Mouse (Mus musculus): Measurements from ENCODE around the gene Rps8. TPM values are rescaled to one million over a fixed set of nuclear protein-coding genes. Genes with fewer than 3 reads are reported as not detected.
A peak's percentile ranks its signal among the peaks of the same experiment; 100 is the strongest.

Rps8 gene
- total RNA-seq, 2 experiments from 2014 or later: 527 to 622 TPM

DNA sequence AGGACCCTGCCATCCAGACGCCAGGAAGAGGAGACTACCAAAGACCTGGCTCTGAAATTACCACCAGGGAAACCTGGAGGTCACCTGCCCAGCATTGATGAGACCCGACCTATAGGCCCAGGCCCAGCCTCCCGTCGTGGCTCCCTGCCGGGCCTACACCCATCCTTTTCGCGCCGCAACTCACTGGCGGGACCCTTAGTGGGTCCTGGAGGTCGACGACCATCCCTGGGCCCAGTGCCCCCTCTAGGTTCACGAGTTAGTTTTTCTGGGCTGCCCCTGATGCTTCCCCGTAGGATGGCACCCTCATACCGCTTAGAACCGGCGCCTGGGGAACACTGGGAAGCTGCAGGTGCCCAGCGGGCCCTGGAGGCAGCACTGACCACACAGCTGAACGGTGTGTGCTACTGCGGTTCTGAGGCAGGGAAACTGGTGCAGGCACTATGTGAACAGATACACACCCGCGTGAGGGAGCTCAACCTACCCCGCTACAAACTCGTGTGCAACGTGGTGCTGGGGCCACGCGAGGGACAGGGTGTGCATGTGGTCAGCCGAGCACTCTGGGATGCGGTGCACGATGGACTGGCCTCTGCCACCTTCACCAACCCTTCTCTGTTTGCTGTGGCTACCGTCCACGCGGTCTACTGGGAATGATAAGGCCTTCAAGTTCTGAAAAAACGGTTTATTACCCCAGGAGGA is 27.9 kb downstream of the Rps8 start:
- intact Hi-C loops (cut with DNase I): no loop called here
- Histone ChIP-seq H3K4me3 (no peak overlapping the region), H3K27ac (peak overlapping the region; percentile 92; the same call in 1 of the 2 replicates)
- no peak for TF ChIP-seq CTCF (IDR thresholded peaks at IDR 0.05)
- no peak for DNase-seq

DNA sequence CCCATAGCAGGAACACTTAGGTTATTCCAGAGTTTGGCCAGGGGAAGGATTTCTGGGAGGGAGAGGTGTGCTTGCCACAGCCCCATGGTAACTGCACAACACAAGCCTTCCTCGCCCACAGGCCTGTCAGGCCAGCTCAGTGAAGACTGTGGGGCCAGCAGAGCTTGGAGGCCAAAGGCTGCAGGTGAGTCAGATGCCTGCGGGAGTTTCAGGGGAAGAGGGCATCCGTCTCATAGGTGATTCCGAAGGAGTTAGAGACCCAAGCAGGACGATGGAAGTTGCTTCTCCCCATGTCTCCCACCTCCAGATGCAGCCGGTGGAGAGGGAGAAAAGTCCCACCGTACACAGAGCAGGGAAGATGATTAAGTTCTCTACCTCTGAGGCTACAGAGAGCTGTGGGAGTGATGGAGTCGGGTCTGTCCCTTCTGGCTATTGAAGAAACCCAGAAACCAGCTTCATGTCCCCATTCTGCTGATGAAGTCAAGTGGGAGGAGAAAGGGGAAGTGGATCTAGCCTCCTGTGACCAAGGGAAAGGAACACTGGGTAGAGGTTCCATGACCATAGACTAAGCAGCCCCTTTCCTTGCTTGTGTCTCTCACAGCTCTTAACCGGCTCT is 29.3 kb downstream of the Rps8 start, which contains the start of gene Tctex1d4:
TSS of gene Tctex1d4 (plus strand) at position 120 of the 616 bp plus-strand sequence.
- DNase-seq: no peak
- intact Hi-C loops (cut with DNase I): no loop called here
- peak within 1 kb of the TSS; percentile 92 for H3K27ac ChIP-seq
- peak within 1 kb of the TSS; percentile 54 for H3K4me3 ChIP-seq
- no peak for TF ChIP-seq CTCF (IDR thresholded peaks at IDR 0.05)

DNA sequence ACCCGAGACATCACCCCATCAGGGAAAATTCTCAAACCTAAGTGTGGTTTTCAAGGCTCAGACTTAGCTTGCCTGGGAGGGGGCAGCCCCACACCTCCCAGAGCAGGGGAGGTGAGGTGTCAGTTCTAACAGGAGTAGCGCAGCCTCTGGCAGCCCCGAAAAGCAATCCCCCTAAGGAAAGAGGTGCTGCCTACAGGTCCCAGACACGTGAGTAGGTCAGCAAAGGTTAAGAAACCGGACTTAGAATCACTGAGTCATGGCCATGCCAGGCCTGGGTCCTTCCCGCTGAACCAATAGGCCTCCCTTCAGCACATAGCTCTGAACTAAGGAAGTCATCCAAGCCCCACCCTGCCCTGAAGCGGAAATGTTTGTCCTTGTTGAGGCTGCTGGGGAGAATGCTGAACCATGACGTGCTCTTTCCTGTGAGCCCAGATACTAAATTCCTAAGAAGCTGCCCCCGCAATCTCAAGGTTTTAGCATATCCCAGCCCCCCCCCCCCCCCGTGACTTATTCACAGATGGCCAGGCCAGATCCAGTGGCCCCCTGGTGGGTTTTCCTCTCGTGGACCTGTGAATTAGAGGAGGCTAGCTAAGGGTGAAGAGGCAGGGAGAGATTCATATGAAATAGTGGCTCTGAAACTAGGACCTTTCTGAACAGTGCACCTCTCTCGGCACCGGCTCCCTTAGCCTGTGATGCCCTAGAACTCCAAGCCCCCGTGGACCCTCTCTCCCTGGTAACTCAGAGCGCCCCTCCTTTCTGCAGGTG is 30.0 kb downstream of the Rps8 start:
- H3K27ac ChIP-seq: peak overlapping the region; percentile 92
- peak; percentile 86 for DNase-seq
- intact Hi-C loops (cut with DNase I): no loop called here
- no peak for TF ChIP-seq CTCF (IDR thresholded peaks at IDR 0.05)
- H3K4me3 ChIP-seq: peak overlapping the region; percentile 54

DNA sequence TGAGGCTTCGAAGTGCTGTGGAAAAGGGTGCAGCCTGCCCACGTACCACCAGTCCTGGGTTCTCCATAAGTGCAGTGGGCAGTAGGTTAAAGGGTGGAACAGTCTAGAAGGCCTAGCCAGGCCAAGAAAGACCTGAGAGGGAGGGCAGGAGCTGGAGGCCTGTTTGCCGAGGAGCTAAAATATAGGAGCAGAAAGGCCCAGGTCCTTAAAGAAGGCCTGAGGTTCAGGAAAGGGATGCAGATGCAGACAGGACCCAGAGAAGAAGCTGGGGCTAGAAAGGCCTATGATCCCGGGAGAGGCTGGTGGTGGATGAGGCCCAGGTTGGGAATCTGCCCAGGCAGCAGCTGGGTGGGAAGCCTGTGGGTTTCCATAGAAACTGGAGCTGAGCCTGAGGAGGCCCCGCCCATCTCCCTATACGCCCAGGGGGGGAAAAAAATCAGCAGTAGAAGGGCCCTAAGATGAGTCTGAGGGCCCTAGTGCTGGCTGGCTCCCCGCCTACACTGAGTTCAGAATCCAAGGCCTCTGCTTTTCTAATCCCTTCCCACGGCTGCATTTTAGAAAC is 30.6 kb downstream of the Rps8 start, which contains the start of gene Btbd19:
TSS of gene Btbd19 (minus strand) at position 378 of the 562 bp plus-strand sequence.
- intact Hi-C loops (cut with DNase I): no loop called here
- Histone ChIP-seq H3K27ac (peak within 1 kb of the TSS; percentile 92), H3K4me3 (peak within 1 kb of the TSS; percentile 54)
- no peak for TF ChIP-seq CTCF (IDR thresholded peaks at IDR 0.05)
- DNase-seq: peak; percentile 83

DNA sequence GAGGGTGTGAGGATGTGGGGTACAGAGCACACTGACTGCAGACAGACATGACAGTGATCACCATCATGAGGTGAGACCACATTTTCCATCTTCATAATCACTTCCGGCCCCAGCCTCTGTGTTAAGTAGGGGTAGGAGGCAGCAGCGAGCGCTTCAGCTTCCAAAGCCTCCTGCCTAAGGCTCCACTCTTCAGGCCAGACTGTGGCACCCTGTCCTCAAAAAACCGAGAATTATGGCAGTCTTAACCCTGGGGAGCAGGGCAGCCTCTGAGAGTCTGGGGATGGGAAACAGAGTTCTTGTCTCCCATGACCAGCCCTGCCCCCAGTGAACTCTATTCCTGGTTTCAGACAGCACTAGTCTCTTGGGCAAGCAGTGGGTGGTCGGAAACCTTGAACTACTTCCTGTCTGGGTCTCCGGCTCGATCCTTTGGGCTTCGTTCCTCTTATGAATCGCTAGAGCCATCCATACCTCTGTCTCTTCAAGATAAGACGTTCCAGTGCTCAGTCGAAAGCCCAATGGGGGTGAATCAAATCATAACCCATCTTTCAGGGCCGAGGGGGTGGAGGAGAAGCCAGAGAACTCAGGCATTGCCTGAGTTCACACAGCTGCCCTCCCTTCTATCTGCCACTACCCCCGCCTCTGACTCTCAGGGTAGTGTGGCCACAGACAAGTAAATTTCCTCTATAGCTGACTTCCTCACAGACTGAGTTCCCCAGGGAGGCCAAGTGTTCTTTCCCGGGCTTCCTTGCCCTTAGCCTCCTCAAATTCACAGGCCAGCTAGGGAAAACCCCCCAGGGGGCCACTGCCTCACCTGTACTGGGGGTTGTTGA is 31.3 kb downstream of the Rps8 start:
- intact Hi-C loops (cut with DNase I): loop anchor here (5.0 kb wide), 2 partner anchors 107 to 122 kb away; partner anchors contain the start of gene Eif2b3
- DNase-seq: peak; percentile 57
- Histone ChIP-seq H3K27ac (peak overlapping the region; percentile 92), H3K4me3 (peak overlapping the region; percentile 54)
- TF ChIP-seq CTCF (IDR thresholded peaks at IDR 0.05): no peak

DNA sequence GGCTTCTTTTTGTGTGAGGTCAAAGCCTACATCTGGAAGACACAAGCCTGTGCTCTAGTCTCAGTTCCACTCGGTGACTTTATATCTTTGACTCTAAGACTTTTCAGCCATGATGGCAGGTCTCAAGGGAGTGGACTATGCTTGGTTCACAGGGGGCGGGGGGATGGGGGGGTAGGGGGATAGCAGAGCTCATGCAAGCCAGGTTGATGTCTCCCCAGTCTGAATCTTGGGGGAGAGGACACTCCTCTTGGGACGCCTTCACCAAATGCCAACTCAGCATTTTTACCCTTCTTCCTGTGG is 31.9 kb downstream of the Rps8 start:
- intact Hi-C loops (cut with DNase I): loop anchor here (5.0 kb wide), 2 partner anchors 107 to 122 kb away; partner anchors contain the start of gene Eif2b3
- peak overlapping the region; percentile 92 for H3K27ac ChIP-seq
- no peak overlapping the region for H3K4me3 ChIP-seq
- no peak for DNase-seq
- TF ChIP-seq CTCF (IDR thresholded peaks at IDR 0.05): no peak

DNA sequence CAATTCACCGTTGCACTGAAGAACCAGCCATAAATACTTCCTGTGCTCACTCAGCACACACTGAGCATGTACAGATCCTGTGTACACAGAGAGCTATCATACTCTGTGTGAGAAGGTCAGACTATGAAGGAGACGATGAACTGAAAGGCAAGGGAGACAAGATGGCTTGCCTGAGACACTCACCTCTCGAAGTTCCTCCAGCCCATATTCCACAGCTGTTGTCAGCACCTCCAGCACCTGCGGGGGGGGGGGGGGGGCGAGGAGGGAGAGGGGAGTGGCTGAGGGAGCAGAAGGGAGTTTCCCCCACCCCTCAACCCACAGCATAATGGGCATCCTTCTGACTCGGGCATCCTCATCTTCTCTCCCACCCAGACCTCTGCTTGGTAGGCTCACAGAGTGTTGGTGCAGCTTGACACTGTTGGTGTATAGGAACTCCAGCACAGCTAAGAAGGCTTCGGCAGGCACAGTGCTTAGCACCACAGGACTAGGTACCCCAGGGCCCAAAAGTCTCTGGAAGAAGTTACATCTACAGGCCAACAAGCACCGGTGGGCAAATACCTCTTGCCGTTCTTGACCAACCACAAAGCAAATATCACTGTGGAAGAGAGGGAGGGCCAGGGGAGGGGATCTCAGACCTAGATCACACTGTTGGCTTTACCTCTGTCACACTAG is 32.4 kb downstream of the Rps8 start:
- Histone ChIP-seq H3K27ac (peak overlapping the region; percentile 92), H3K4me3 (no peak overlapping the region)
- intact Hi-C loops (cut with DNase I): loop anchor here (5.0 kb wide), 2 partner anchors 106 to 121 kb away; partner anchors contain the start of gene Eif2b3
- DNase-seq: no peak
- TF ChIP-seq CTCF (IDR thresholded peaks at IDR 0.05): no peak

DNA sequence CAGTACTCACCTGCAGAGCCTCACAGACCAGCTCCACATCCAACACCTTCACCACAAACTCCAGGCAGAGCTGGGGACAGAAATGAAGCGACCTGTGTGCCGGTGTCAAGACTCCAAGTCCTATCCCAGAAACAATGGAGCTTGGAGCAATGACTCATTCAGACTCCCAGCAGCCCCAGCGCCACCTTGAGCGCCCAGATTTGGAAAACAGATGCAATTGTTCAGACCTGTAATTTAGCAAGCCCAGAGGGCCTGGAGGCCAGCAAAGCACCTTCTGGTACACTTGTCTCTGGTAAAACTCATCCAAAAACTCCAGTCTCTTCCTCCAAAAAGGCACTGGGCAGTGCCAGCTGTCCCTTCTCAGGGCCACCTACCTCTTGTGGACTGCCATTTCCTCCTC is 33.8 kb downstream of the Rps8 start:
- intact Hi-C loops (cut with DNase I): loop anchor here (5.0 kb wide), 2 partner anchors 105 to 120 kb away; partner anchors contain the start of gene Eif2b3
- DNase-seq: no peak
- peak overlapping the region; percentile 92 for H3K27ac ChIP-seq
- H3K4me3 ChIP-seq: peak overlapping the region; percentile 83
- no peak for TF ChIP-seq CTCF (IDR thresholded peaks at IDR 0.05)

DNA sequence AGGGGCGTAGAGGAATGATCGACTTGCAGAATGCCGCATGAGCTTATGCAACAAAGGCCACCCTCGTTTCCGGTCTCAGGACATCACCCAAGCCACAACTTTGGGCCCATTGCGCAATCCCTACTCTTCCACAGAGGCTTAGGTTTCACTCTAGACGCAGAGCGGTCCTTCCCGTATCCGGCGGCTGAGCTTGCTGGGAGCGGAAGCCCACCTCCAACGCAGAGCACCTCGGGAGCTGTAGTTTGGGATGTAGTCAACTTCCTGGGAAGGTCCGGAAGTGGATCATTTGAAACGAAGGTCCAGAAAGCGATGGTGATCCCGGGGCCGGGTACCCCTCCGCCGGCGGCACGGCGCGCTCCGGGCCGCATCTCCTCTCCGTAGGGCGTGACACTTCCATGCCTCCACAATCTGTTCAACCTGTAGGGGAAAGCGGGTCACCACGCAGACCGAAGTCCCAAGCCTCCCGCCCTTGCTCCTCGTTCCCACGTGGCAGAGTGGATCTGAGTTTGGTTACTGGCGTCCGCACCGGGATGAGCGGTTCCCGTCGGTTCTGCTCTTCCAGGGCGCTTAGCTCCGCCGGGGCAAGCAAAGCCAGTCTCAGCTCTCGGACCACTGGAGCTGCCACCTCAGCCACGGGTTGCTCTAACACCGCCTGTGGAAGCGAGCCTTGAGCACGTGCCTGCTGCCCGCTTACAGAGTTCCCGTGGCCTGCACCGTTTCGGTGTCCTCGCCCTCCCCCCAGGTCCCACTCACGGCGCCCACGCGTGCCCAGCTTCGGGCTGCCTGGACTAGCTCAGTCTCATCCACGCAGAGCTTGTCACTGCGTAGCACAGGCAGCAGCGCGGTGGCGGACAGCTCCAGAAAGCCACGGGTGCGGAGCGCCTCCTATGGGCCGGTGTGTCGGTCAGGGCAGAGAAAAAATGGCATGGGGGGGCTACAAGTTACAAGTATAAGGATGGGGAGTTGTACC is 35.3 kb downstream of the Rps8 start:
- intact Hi-C loops (cut with DNase I): loop anchor here (5.0 kb wide), 2 partner anchors 103 to 118 kb away; partner anchors contain the start of gene Eif2b3
- DNase-seq: peak; percentile 97
- TF ChIP-seq CTCF (IDR thresholded peaks at IDR 0.05): peak; percentile 88
- peak overlapping the region; percentile 92 for H3K27ac ChIP-seq
- peak overlapping the region; percentile 83 for H3K4me3 ChIP-seq

DNA sequence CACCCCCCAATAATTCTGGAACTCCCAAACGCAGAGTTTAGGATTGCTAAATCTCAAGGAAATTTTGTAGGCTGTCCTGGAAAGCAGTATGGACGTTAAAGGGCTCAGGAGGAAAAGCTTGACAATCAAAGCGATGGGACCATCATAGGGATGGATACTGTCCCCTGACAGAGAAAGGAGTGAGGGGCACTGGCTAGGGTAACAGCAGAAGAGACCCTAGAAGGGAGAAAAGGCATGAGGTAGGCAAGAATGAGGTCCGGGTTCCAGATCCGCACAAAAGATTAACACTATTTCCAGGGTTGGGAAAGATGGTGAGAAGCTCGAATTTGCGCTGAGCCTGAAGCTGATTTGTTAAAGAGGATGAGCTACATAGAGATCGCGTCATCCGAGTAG is 36.0 kb downstream of the Rps8 start:
- H3K27ac ChIP-seq: peak overlapping the region; percentile 92
- intact Hi-C loops (cut with DNase I): loop anchor here (5.0 kb wide), 2 partner anchors 103 to 118 kb away; partner anchors contain the start of gene Eif2b3
- no peak for DNase-seq
- TF ChIP-seq CTCF (IDR thresholded peaks at IDR 0.05): no peak
- peak overlapping the region; percentile 83 for H3K4me3 ChIP-seq
